ENCODE assay signal across 22 mouse cellular contexts in the genomic region with DNA sequence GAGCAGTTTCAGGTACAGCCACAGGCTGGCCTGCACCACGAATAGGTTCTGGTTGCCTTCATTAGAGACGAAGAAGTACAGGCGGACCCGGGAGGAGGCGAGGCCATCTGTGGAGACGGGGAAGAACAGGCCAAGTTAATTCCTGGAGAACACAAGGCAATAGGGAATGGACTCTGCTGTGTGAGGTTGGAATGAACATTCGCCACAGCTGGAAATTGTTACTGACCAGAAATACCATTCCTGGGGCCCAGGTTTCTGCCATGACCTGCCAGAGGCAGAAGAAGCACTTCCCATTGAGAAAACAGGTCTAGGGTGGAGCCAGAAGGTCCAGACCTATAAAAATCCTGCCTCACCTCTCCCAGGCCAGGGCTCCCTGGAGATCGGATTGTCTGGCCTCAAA. TPM values are rescaled to one million over a fixed set of nuclear protein-coding genes. Genes with fewer than 3 reads are reported as not detected.
DNase-seq lines count a peak whose midpoint lies in the region; ATAC-seq and TF ChIP-seq lines count a peak whose summit lies in the region.
"Had no signal": no experiment of that assay in that cellular context is flagged by ENCODE, and none has a peak within 500 bp of the region (broad histone marks: within the 10 kb centered on the region; RNA-seq: fewer than 3 reads in every experiment).

No protein-coding gene starts in this region.

- H3K4me3 ChIP-seq in forebrain, embryonic 13.5 days, result no peak overlapping the region
- no peak overlapping the region for H3K4me3 ChIP-seq in forebrain, embryonic 10.5 days
- H3K4me3 ChIP-seq in E14TG2a.4 (replicated peaks; ENCODE audit: low read length), result peak overlapping the region; percentile 53
- H3K4me3 ChIP-seq in hindbrain, embryonic 13.5 days, result no peak overlapping the region; the same call in 1 of the 2 replicates
- no peak overlapping the region for H3K4me3 ChIP-seq in limb, embryonic 12.5 days (replicated peaks)
- H3K4me3 ChIP-seq in lung, adult 2 months (replicated peaks; ENCODE audit: extremely low read depth, low read depth, low read length), result no peak overlapping the region
- H3K4me3 ChIP-seq: heart, embryonic 15.5 days; kidney, embryonic 15.5 days had no signal

- H3K4me2 ChIP-seq in forebrain, embryonic 13.5 days, result peak overlapping the region; percentile 96
- H3K4me2 ChIP-seq in hindbrain, embryonic 13.5 days, result peak overlapping the region; percentile 92; the same call in 1 of the 2 replicates
- H3K4me2 ChIP-seq in limb, embryonic 12.5 days, result peak overlapping the region; percentile 2
- H3K4me2 ChIP-seq: heart, embryonic 15.5 days; kidney, embryonic 15.5 days; liver, embryonic 11.5 days had no signal

- no peak overlapping the region for H3K27ac ChIP-seq in forebrain, embryonic 13.5 days
- no peak overlapping the region for H3K27ac ChIP-seq in forebrain, embryonic 10.5 days
- no peak overlapping the region for H3K27ac ChIP-seq in hindbrain, embryonic 13.5 days
- no peak overlapping the region for H3K27ac ChIP-seq in limb, embryonic 12.5 days
- H3K27ac ChIP-seq: heart, embryonic 15.5 days; kidney, embryonic 15.5 days had no signal

- peaks cover 13% of the 10 kb centered on the region for H3K36me3 ChIP-seq in forebrain, embryonic 13.5 days (ENCODE audit: poor library complexity, severe bottlenecking)
- H3K36me3 ChIP-seq in forebrain, embryonic 10.5 days (replicated peaks), result no peaks in the 10 kb centered on the region
- H3K36me3 ChIP-seq in E14TG2a.4 (ENCODE audit: insufficient read depth, low read length), result peaks cover 57% of the 10 kb centered on the region
- no peaks in the 10 kb centered on the region for H3K36me3 ChIP-seq in hindbrain, embryonic 13.5 days
- H3K36me3 ChIP-seq in limb, embryonic 12.5 days, result no peaks in the 10 kb centered on the region
- H3K36me3 ChIP-seq: G1E; heart, embryonic 15.5 days; kidney, embryonic 15.5 days had no signal

- peaks cover 54% of the 10 kb centered on the region for H3K27me3 ChIP-seq in forebrain, embryonic 13.5 days
- H3K27me3 ChIP-seq in forebrain, embryonic 10.5 days (ENCODE audit: poor library complexity, severe bottlenecking), result peaks cover 95% of the 10 kb centered on the region
- H3K27me3 ChIP-seq in E14TG2a.4 (ENCODE audit: insufficient read depth, low read length), result peaks cover 31% of the 10 kb centered on the region
- H3K27me3 ChIP-seq in hindbrain, embryonic 13.5 days, result peaks cover 84% of the 10 kb centered on the region
- H3K27me3 ChIP-seq in limb, embryonic 12.5 days, result peaks cover 71% of the 10 kb centered on the region

- no peak for DNase-seq in forebrain, embryonic 10.5 days (ENCODE audit: extremely low spot score, low spot score)
- DNase-seq in right cerebral cortex, postnatal 10 days (ENCODE audit: low spot score in 2 of 2), result no peak
- DNase-seq in retina, embryonic 14.5 days (ENCODE audit: low spot score), result no peak
- DNase-seq in lung, adult 2 months, result no peak
- DNase-seq: adrenal gland, postnatal 36 days; cerebellum, adult 18-20 months; cerebellum, postnatal 25 days; gastrocnemius, postnatal 25 days; heart, postnatal 4 days; lung, adult 18-20 months; lung, postnatal 36 days; spleen, adult 18-20 months; thymus, postnatal 36 days had no signal

- H3K9me3 ChIP-seq in forebrain, embryonic 13.5 days (replicated peaks), result no peaks in the 10 kb centered on the region
- H3K9me3 ChIP-seq in forebrain, embryonic 10.5 days, result no peaks in the 10 kb centered on the region
- no peaks in the 10 kb centered on the region for H3K9me3 ChIP-seq in E14TG2a.4 (ENCODE audit: low read length)
- no peaks in the 10 kb centered on the region for H3K9me3 ChIP-seq in hindbrain, embryonic 13.5 days
- no peaks in the 10 kb centered on the region for H3K9me3 ChIP-seq in limb, embryonic 12.5 days
- H3K9me3 ChIP-seq: heart, embryonic 15.5 days; kidney, embryonic 15.5 days had no signal

- H3K4me1 ChIP-seq in forebrain, embryonic 13.5 days, result peaks cover 52% of the 10 kb centered on the region
- H3K4me1 ChIP-seq in forebrain, embryonic 10.5 days, result peaks cover 51% of the 10 kb centered on the region
- peaks cover 70% of the 10 kb centered on the region for H3K4me1 ChIP-seq in E14TG2a.4 (replicated peaks; ENCODE audit: low read depth, low read length)
- H3K4me1 ChIP-seq in hindbrain, embryonic 13.5 days (replicated peaks), result peaks cover 65% of the 10 kb centered on the region
- H3K4me1 ChIP-seq in limb, embryonic 12.5 days (replicated peaks), result peaks cover 49% of the 10 kb centered on the region
- H3K4me1 ChIP-seq in lung, adult 2 months (ENCODE audit: control insufficient read depth, insufficient read depth, low read length), result peaks cover 3% of the 10 kb centered on the region; the same call in 1 of the 2 replicates

- H3K9ac ChIP-seq in forebrain, embryonic 13.5 days, result no peak overlapping the region
- H3K9ac ChIP-seq in hindbrain, embryonic 13.5 days, result no peak overlapping the region
- no peak overlapping the region for H3K9ac ChIP-seq in limb, embryonic 12.5 days (replicated peaks)
- H3K9ac ChIP-seq: heart, embryonic 15.5 days; kidney, embryonic 15.5 days had no signal

- TF ChIP-seq CTCF in E14TG2a.4 (conservative IDR thresholded peaks at IDR 0.05; ENCODE audit: low read length), result no peak
- TF ChIP-seq CTCF in lung, adult 2 months (IDR thresholded peaks at IDR 0.05; ENCODE audit: insufficient read depth, low read length), result no peak

- WGBS in forebrain, embryonic 13.5 days, result 71% methylated on average over 8 of the region's 8 CpGs
- 62% methylated on average over 8 of the region's 8 CpGs for WGBS in forebrain, embryonic 10.5 days
- 70% methylated on average over 8 of the region's 8 CpGs for WGBS in hindbrain, embryonic 13.5 days
- 13% methylated on average over 8 of the region's 8 CpGs for WGBS in limb, embryonic 12.5 days
- WGBS in lung, adult 2 months, result 76% methylated on average over 8 of the region's 8 CpGs

- no peak for ATAC-seq in forebrain, embryonic 13.5 days
- no peak for ATAC-seq in hindbrain, embryonic 13.5 days (ENCODE audit: low FRiP score)
- no peak; the same call in 1 of the 2 replicates for ATAC-seq in limb, embryonic 12.5 days (ENCODE audit: insufficient number of reproducible peaks, insufficient read depth, low FRiP score, low TSS enrichment, low read depth)
- ATAC-seq: intestine, embryonic 16.5 days had no signal

- TF ChIP-seq POLR2A in lung, adult 2 months (IDR thresholded peaks at IDR 0.05; ENCODE audit: borderline replicate concordance, extremely low read depth, low read depth, low read length), result no peak

RNA-seq across cellular contexts. Expression of gene Inhbb, which starts 4.1 kb away (rescaled TPM):
- polyA plus RNA-seq in forebrain, embryonic 13.5 days (2015; fragmentation: Nextera tagmentation; extraction: Ambion mirVana), result 4.1 and 4.6 TPM in 2 replicates
- polyA plus RNA-seq in forebrain, embryonic 10.5 days (2016; fragmentation: Nextera tagmentation; extraction: Ambion mirVana), result 0.05 and 0.09 TPM in 2 replicates
- 2.2 and 2.7 TPM in 2 replicates for polyA plus RNA-seq in hindbrain, embryonic 13.5 days (2015; fragmentation: Nextera tagmentation; extraction: Ambion mirVana)
- polyA plus RNA-seq in limb, embryonic 12.5 days (2016; fragmentation: Nextera tagmentation; extraction: Ambion mirVana), result 0.36 and 0.41 TPM in 2 replicates
- polyA plus RNA-seq in lung, adult 2 months (2012; rRNA removed), result 6.8 and 11.0 TPM in 2 replicates
- polyA plus RNA-seq: G1E had no signal

Comparison
In these comparisons a context has a peak if more than half of its experiments do, and no peak if none do; other contexts are left out.
1. H3K4me2 ChIP-seq: peak in every context shown above with its lines; median percentile 96 in forebrain, embryonic 13.5 days; 92 in hindbrain, embryonic 13.5 days; 2 in limb, embryonic 12.5 days.